Mouse (Mus musculus): ENCODE data around the gene Olfr352.

GRCm38 (mm10) chr2:36862560-36862959 is 5.7 kb upstream of the Olfr352 start, which contains the start of gene Olfr351:
- no peak for TF ChIP-seq EP300 (IDR thresholded peaks at IDR 0.05; ENCODE audit: low read depth)
- no peak for TF ChIP-seq CTCF (IDR thresholded peaks at IDR 0.05; ENCODE audit: low read depth)
